Mouse (Mus musculus) intestine, postnatal 0 days (tissue): ENCODE results near the gene Mov10. TPM values are rescaled to one million over a fixed set of nuclear protein-coding genes. Genes with fewer than 3 reads are reported as not detected.
"Not testable (repeated sequence)": the region's sequence is repeated elsewhere in the genome, so short reads cannot be mapped to it uniquely, and the experiment has no call there.

Experiments used
- ATAC-seq: fragments of 200-750 bp; cut with Nextera tagmentation; 2 replicates; pipeline ENCODE4 v1.8.0; 2017; ENCODE audit warnings: mild to moderate bottlenecking, moderate TSS enrichment, moderate library complexity
- H3K27ac ChIP-seq: fragments of 300-500 bp; sonication (generic); 2 replicates; pipeline ENCODE4 v1.5.1; 2014; ENCODE audit warnings: mild to moderate bottlenecking, low read depth, low read length, moderate library complexity
- H3K27me3 ChIP-seq: fragments of 300-500 bp; sonication (generic); replicated peaks from 2 replicates; pipeline ENCODE4 v1.6.1; 2014; ENCODE audit warnings: low read length, mixed read lengths; ENCODE audit not compliant: control insufficient read depth, insufficient read depth
- H3K36me3 ChIP-seq: fragments of 300-500 bp; sonication (generic); 2 replicates; pipeline ENCODE4 v1.6.1; 2014; ENCODE audit warnings: mild to moderate bottlenecking, moderate library complexity; ENCODE audit not compliant: control insufficient read depth, insufficient read depth
- H3K4me1 ChIP-seq: fragments of 300-500 bp; sonication (generic); replicated peaks from 2 replicates; pipeline ENCODE4 v1.6.1; 2014; ENCODE audit warnings: antibody characterized with exemption, low read length, mixed read lengths; ENCODE audit not compliant: control insufficient read depth, insufficient read depth
- H3K4me2 ChIP-seq: fragments of 300-500 bp; sonication (generic); replicated peaks from 2 replicates; pipeline ENCODE4 v1.6.1; 2014; ENCODE audit warnings: low read depth, mild to moderate bottlenecking, moderate library complexity
- H3K4me3 ChIP-seq: fragments of 300-500 bp; sonication (generic); 2 replicates; pipeline ENCODE4 v1.5.1; 2014; ENCODE audit warnings: low read depth, low read length
- H3K9ac ChIP-seq: fragments of 300-500 bp; sonication (generic); 2 replicates; pipeline ENCODE4 v1.6.1; 2014; ENCODE audit warnings: mild to moderate bottlenecking, low read depth, low read length
- H3K9me3 ChIP-seq: fragments of 300-500 bp; sonication (generic); 2 replicates; pipeline ENCODE4 v1.6.1; 2016; ENCODE audit warnings: mixed run types; ENCODE audit not compliant: control insufficient read depth
- CTCF ChIP-seq: sonication (generic); IDR thresholded peaks from 2 replicates; pipeline ENCODE4 v1.5.1; 2016; ENCODE audit warnings: low read depth, mild to moderate bottlenecking, control low read depth, antibody characterized with exemption, moderate library complexity
- WGBS: fragments of 180-500 bp; shearing (Covaris S2); extraction: QIAGEN DNeasy Blood & Tissue Kit; methylation state at CpG from one replicate; pipeline ENCODE4 v1.1.7; 2014; 5-methylcytosine and 5-hydroxymethylcytosine counted together
- polyA plus RNA-seq: library from polyadenylated mRNA; unstranded; fragments of >200 nt; fragmentation: Nextera tagmentation; extraction: Ambion mirVana; gene quantifications from 2 replicates; pipeline ENCODE4 v1.2.1, GENCODE M21; 2015

Gene Mov10
- polyA plus RNA-seq, 1 experiment from 2014 or later, result 144 TPM

GRCm38 (mm10) chr3:104770035-104770434 is 48.3 kb downstream of the Mov10 start:
- H3K4me2 ChIP-seq, result no peak overlapping the region
- H3K4me3 ChIP-seq, result no peak overlapping the region
- no peak overlapping the region for H3K9ac ChIP-seq
- no peaks in the 10 kb centered on the region for H3K9me3 ChIP-seq
- H3K27ac ChIP-seq, result no peak overlapping the region
- TF ChIP-seq CTCF, result peak; percentile 85
- 44% methylated on average over 10 of the region's 10 CpGs for WGBS
- H3K27me3 ChIP-seq, result no peaks in the 10 kb centered on the region
- no peaks in the 10 kb centered on the region for H3K36me3 ChIP-seq
- ATAC-seq, result peak; percentile 31; the same call in 1 of the 2 replicates
- H3K4me1 ChIP-seq, result no peaks in the 10 kb centered on the region

DNA sequence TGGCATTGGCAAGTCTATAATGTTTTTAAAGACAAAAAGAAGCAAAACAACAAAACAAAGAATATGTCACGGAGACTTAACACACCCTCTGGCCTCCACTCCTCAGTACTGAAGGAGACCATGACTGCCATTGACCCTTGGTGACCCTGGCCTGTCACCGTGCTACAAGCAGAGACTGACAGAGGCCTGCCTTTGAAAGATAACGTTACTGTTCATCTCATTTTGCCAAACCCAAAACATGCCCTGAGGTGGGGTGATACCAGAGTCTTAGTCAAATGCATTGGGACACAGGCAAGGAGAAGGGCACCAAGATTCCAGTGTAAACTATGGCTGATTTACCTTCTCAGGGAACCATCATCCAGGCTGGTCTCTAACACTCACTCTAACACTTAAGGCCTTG is 49.2 kb downstream of the Mov10 start:
- Histone ChIP-seq H3K36me3 (no peaks in the 10 kb centered on the region), H3K9ac (no peak overlapping the region), H3K4me1 (no peaks in the 10 kb centered on the region), H3K27ac (no peak overlapping the region), H3K9me3 (no peaks in the 10 kb centered on the region), H3K4me3 (no peak overlapping the region), H3K4me2 (no peak overlapping the region), H3K27me3 (no peaks in the 10 kb centered on the region)
- WGBS, result 73% methylated on average over 3 of the region's 3 CpGs
- no peak for ATAC-seq
- TF ChIP-seq CTCF, result no peak

DNA sequence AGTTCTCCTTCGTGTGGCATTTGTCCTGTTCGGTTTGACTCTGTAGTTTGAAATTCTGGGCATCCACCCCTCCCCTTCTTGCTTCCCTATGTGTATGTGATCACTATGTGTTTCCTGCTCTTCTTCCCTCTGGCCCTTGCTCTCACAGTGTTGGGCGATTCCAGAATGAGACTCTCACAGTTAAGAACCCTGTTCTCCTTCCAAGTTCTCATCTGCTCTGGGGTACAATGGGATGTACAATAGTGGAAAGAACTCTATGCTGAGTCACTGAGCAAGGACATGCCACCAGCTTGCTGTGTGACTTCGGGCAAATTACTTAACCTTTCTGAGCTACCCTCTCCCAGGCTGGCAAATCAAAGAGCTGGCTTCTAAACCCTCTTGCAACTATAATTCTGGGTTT is 50.6 kb downstream of the Mov10 start:
- 78% methylated on average over 4 of the region's 4 CpGs for WGBS
- TF ChIP-seq CTCF, result no peak

DNA sequence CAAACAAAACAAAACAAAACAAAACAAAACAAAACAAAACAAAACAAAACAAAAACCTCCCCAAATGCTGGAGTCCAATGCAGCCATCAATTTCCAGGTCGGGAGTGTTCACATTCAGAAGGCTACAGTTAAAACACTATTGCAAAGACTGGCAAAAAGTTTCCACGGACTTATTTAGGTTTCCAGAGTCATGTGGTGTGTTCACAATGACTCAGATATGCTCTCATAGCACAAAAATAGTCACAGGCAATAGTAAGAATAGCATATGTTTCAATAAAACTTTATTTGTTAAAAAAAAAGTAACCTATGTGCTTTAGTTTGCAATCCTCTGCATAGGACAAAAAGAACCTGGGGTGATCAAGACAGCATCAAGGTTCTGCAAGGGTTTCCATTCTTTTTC is 51.2 kb downstream of the Mov10 start:
- 49% methylated on average over 2 of the region's 2 CpGs for WGBS
- Histone ChIP-seq H3K9me3 (no peaks in the 10 kb centered on the region), H3K9ac (no peak overlapping the region), H3K4me1 (no peaks in the 10 kb centered on the region), H3K27ac (no peak overlapping the region), H3K4me3 (no peak overlapping the region), H3K36me3 (no peaks in the 10 kb centered on the region), H3K4me2 (no peak overlapping the region), H3K27me3 (no peaks in the 10 kb centered on the region)
- no peak for TF ChIP-seq CTCF
- no peak for ATAC-seq

More for the DNA sequence above, 50.6 kb downstream of the Mov10 start:
- Histone ChIP-seq H3K27ac (no peak overlapping the region), H3K4me1 (no peaks in the 10 kb centered on the region), H3K9me3 (no peaks in the 10 kb centered on the region), H3K36me3 (no peaks in the 10 kb centered on the region), H3K4me3 (no peak overlapping the region), H3K9ac (no peak overlapping the region), H3K27me3 (no peaks in the 10 kb centered on the region), H3K4me2 (no peak overlapping the region)
- ATAC-seq, result no peak

DNA sequence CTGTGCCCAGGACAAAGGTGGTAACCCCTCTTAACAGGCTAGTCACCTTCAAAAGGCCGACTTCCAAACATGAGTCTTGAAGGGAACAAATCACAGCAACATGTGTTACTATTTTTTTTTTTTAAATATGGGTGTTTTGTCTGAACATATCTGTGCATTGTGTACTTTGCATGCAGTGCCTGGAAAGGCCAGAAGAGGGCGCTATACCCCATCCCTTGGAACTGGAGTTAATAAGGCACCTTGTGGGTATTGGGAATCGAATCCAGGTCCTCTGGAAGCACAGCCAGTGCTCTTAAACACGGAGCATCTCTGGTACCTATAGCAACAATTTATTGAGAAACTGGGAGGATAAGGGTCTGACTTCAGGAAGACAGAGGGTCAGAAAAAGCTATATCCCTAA is 53.3 kb downstream of the Mov10 start:
- TF ChIP-seq CTCF, result peak; percentile 78
- no peak overlapping the region for H3K9ac ChIP-seq
- no peak overlapping the region for H3K4me3 ChIP-seq
- H3K36me3 ChIP-seq, result no peaks in the 10 kb centered on the region
- no peaks in the 10 kb centered on the region for H3K27me3 ChIP-seq
- no peaks in the 10 kb centered on the region for H3K9me3 ChIP-seq
- no peak for ATAC-seq
- H3K27ac ChIP-seq, result no peak overlapping the region
- 25% methylated on average over 4 of the region's 4 CpGs for WGBS
- H3K4me2 ChIP-seq, result no peak overlapping the region
- no peaks in the 10 kb centered on the region for H3K4me1 ChIP-seq

DNA sequence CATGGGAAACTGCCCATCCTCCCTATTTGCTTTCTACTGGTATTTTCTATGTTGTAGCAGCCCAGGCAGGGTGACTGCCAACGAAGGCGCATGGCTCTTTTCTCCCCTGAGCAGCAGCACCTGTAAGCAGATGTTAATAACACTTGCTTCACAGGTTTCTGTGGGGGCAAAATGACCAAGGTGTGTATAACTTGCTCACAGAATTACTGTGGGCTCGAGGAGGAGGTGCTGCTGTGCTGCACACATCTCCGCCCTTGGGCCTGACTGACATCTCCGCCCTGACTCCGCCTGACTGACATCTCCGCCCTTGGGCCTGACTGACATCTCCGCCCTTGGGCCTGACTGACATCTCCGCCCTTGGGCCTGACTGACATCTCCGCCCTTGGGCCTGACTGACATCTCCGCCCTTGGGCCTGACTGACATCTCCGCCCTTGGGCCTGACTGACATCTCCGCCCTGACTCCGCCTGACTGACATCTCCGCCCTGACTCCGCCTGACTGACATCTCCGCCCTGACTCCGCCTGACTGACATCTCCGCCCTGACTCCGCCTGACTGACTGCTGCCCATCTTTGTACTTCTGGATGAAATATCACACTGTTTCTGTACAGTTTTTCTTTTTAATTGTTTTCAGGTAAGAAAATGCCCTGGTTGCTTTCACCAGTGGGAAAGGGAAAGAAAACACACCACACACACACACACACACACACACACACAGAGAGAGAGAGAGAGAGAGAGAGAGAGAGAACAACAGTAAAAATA is 56.1 kb downstream of the Mov10 start:
- H3K4me3 ChIP-seq, H3K27ac ChIP-seq, H3K27me3 ChIP-seq, H3K4me2 ChIP-seq, H3K36me3 ChIP-seq, H3K4me1 ChIP-seq, H3K9me3 ChIP-seq, ATAC-seq, H3K9ac ChIP-seq: not testable (repeated sequence)
- 24% methylated on average over 20 of the region's 20 CpGs for WGBS
